Mouse (Mus musculus) urinary bladder, adult 18-20 months (tissue): ENCODE data around the gene Enoph1.

ENCODE experiments used
- DNase-seq, 2 experiments: peaks; one replicate each; pipeline ENCODE4 v3.0.0; 2022; ENCODE audit warnings: low spot score in 2 of 2, mixed read lengths in 2 of 2

Enoph1 gene

GRCm38 (mm10) chr5:100040281-100040784 is 548 bp downstream of the Enoph1 start:
- peak; percentile 4 to 59 for DNase-seq

GRCm38 (mm10) chr5:100041272-100041671 is 1.5 kb downstream of the Enoph1 start:
- no peak for DNase-seq

GRCm38 (mm10) chr5:100042467-100042866 is 2.7 kb downstream of the Enoph1 start:
- no peak for DNase-seq

- DNase-seq: no peak
Observed at GRCm38 (mm10) chr5:100043361-100043760, 3.6 kb downstream of the Enoph1 start.

- no peak for DNase-seq
Observed at GRCm38 (mm10) chr5:100044030-100044429, 4.2 kb downstream of the Enoph1 start.

GRCm38 (mm10) chr5:100044621-100045020 is 4.8 kb downstream of the Enoph1 start:
- DNase-seq: no peak

GRCm38 (mm10) chr5:100046096-100046495 is 6.3 kb downstream of the Enoph1 start:
- DNase-seq: no peak

- DNase-seq: no peak
Observed at GRCm38 (mm10) chr5:100047143-100047640, 7.4 kb downstream of the Enoph1 start.

- DNase-seq: no peak
Observed at GRCm38 (mm10) chr5:100047871-100048270, 8.1 kb downstream of the Enoph1 start.

- DNase-seq: no peak
Observed at GRCm38 (mm10) chr5:100049904-100050303, 10.1 kb downstream of the Enoph1 start.

- DNase-seq: no peak
Observed at GRCm38 (mm10) chr5:100052728-100053127, 12.9 kb downstream of the Enoph1 start.

- no peak for DNase-seq
Observed at GRCm38 (mm10) chr5:100054807-100055547, 15.2 kb downstream of the Enoph1 start.

- no peak for DNase-seq
Observed at GRCm38 (mm10) chr5:100055866-100056369, 16.1 kb downstream of the Enoph1 start.

- DNase-seq: no peak
Observed at GRCm38 (mm10) chr5:100057461-100058209, 17.9 kb downstream of the Enoph1 start.

- DNase-seq: no peak
Observed at GRCm38 (mm10) chr5:100058729-100059128, 18.9 kb downstream of the Enoph1 start.

GRCm38 (mm10) chr5:100059326-100059725 is 19.5 kb downstream of the Enoph1 start:
- no peak for DNase-seq

- no peak for DNase-seq
Observed at GRCm38 (mm10) chr5:100060876-100061275, 21.1 kb downstream of the Enoph1 start.

GRCm38 (mm10) chr5:100067579-100067978 is 27.8 kb downstream of the Enoph1 start:
- DNase-seq: no peak

- no peak for DNase-seq
Observed at GRCm38 (mm10) chr5:100069526-100069925, 29.7 kb downstream of the Enoph1 start.

- DNase-seq: peak; percentile 73 to 91
Observed at GRCm38 (mm10) chr5:100070255-100070654, 30.5 kb downstream of the Enoph1 start.

- DNase-seq: no peak
Observed at GRCm38 (mm10) chr5:100071541-100071940, 31.8 kb downstream of the Enoph1 start.

GRCm38 (mm10) chr5:100072557-100072956 is 32.8 kb downstream of the Enoph1 start:
- DNase-seq: no peak
